Comparison of ENCODE assay signal across 10 mouse cellular contexts in genomic region chr7:67013211-67013895, GRCm38 (mm10).
A peak's percentile ranks its signal among the peaks of the same experiment; 100 is the strongest.
DNase-seq lines count a peak whose midpoint lies in the region.
"Had no signal": no experiment of that assay in that cellular context is flagged by ENCODE, and none has a peak within 500 bp of the region (broad histone marks: within the 10 kb centered on the region; RNA-seq: fewer than 3 reads in every experiment).

No protein-coding gene starts in this region.

- H3K4me1 ChIP-seq in heart, embryonic 10.5 days = peaks cover 29% of the 10 kb centered on the region

- 55% methylated on average over 12 of the region's 12 CpGs for WGBS in heart, embryonic 10.5 days

- no peaks in the 10 kb centered on the region for H3K9me3 ChIP-seq in heart, embryonic 10.5 days
- H3K9me3 ChIP-seq: liver, embryonic 12.5 days had no signal

- H3K4me3 ChIP-seq in heart, embryonic 10.5 days = no peak overlapping the region
- H3K4me3 ChIP-seq: liver, embryonic 12.5 days had no signal

- peaks cover 4% of the 10 kb centered on the region; the same call in 1 of the 2 replicates for H3K36me3 ChIP-seq in heart, embryonic 10.5 days
- H3K36me3 ChIP-seq: liver, embryonic 12.5 days had no signal

- H3K27me3 ChIP-seq in heart, embryonic 10.5 days (ENCODE audit: insufficient read depth, poor library complexity, severe bottlenecking) = no peaks in the 10 kb centered on the region
- H3K27me3 ChIP-seq: liver, embryonic 12.5 days had no signal

- no peak overlapping the region for H3K27ac ChIP-seq in heart, embryonic 10.5 days
- H3K27ac ChIP-seq: liver, embryonic 12.5 days had no signal

- peak; percentile 97 for DNase-seq in heart, adult 11 months
- DNase-seq in heart, embryonic 10.5 days (ENCODE audit: low spot score) = no peak
- DNase-seq in cerebellum, adult 8-10 months = peak; percentile 17
- peak; percentile 64 to 78 for DNase-seq in heart, adult 9 months (ENCODE audit: low spot score in 2 of 2)
- peak; percentile 52 for DNase-seq in lung, postnatal 14 days
- no peak for DNase-seq in thymus, postnatal 25 days
- no peak for DNase-seq in kidney, adult 9 months
- DNase-seq in embryo, embryonic 10.5 days (ENCODE audit: low spot score) = no peak
- DNase-seq: B cell, adult 2 months had no signal

Comparison
In these comparisons a context has a peak if more than half of its experiments do, and no peak if none do; other contexts are left out.
1. DNase-seq: peak in heart, adult 11 months (single experiment), cerebellum, adult 8-10 months (single experiment), heart, adult 9 months (2 of 2) and lung, postnatal 14 days (single experiment); none in heart, embryonic 10.5 days (single experiment), thymus, postnatal 25 days (single experiment), kidney, adult 9 months (single experiment) and embryo, embryonic 10.5 days (single experiment).